Mouse (Mus musculus): ENCODE measurements around the gene Pdhb. TPM values are rescaled to one million over a fixed set of nuclear protein-coding genes. Genes with fewer than 3 reads are reported as not detected.
A peak's percentile ranks its signal among the peaks of the same experiment; 100 is the strongest.
"Not testable (repeated sequence)": the region's sequence is repeated elsewhere in the genome, so short reads cannot be mapped to it uniquely, and the experiment has no call there.

The Pdhb gene
- polyA plus RNA-seq, 1 experiment from 2014 or later, result 252 TPM

- no peaks in the 10 kb centered on the region for H3K27me3 ChIP-seq (replicated peaks; ENCODE audit: control insufficient read depth, insufficient read depth, low read length)
- H3K9me3 ChIP-seq (replicated peaks; ENCODE audit: control insufficient read depth, low read length), result no peaks in the 10 kb centered on the region
- H3K4me3 ChIP-seq (ENCODE audit: low read depth, low read length), result no peak overlapping the region
- H3K27ac ChIP-seq (ENCODE audit: low read depth, low read length), result no peak overlapping the region
- H3K4me1 ChIP-seq (ENCODE audit: control insufficient read depth, insufficient read depth, low read length), result no peaks in the 10 kb centered on the region
- ATAC-seq, result no peak
- H3K9ac ChIP-seq (ENCODE audit: low read length), result no peak overlapping the region
- no peak overlapping the region for H3K4me2 ChIP-seq (ENCODE audit: low read length)
- H3K36me3 ChIP-seq (ENCODE audit: control insufficient read depth, insufficient read depth, low read length), result no peaks in the 10 kb centered on the region
- WGBS, result 81% methylated on average over 4 of the region's 4 CpGs
- no peak for DNase-seq (ENCODE audit: low spot score)
Observed at GRCm38 (mm10) chr14:8180371-8181035, 7.7 kb upstream of the Pdhb start.

DNA sequence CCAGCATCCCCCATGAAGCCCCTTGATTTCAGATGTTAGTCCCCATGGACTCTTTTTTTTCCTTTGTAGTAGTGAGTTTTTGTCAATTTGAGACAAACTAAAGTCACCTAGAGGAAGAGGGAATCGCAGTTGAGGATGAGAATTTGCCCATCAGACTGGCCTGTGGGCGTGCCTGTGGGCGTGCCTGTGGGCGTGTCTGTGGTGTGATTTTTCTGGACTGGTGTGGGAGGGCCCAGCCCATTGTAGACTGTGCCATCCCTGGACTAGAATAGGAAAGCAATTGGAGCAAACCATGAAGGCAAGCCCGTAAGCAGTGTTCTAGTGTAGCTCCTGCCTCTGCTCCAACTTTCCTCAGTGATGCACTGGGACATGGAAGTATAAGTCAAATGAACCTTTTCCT is 3.4 kb upstream of the Pdhb start:
- Histone ChIP-seq H3K27ac (ENCODE audit: low read depth, low read length) (no peak overlapping the region), H3K4me3 (ENCODE audit: low read depth, low read length) (no peak overlapping the region), H3K27me3 (replicated peaks; ENCODE audit: control insufficient read depth, insufficient read depth, low read length) (no peaks in the 10 kb centered on the region), H3K36me3 (ENCODE audit: control insufficient read depth, insufficient read depth, low read length) (no peaks in the 10 kb centered on the region), H3K9me3 (replicated peaks; ENCODE audit: control insufficient read depth, low read length) (no peaks in the 10 kb centered on the region), H3K4me2 (ENCODE audit: low read length) (no peak overlapping the region), H3K9ac (ENCODE audit: low read length) (no peak overlapping the region), H3K4me1 (ENCODE audit: control insufficient read depth, insufficient read depth, low read length) (peaks cover 6% of the 10 kb centered on the region)
- no peak for DNase-seq (ENCODE audit: low spot score)
- no peak for ATAC-seq
- WGBS, result 41% methylated on average over 5 of the region's 5 CpGs

GRCm38 (mm10) chr14:8174634-8175033 is 1.8 kb upstream of the Pdhb start:
- Histone ChIP-seq H3K27ac (ENCODE audit: low read depth, low read length) (no peak overlapping the region), H3K4me2 (ENCODE audit: low read length) (no peak overlapping the region), H3K4me3 (ENCODE audit: low read depth, low read length) (no peak overlapping the region), H3K4me1 (ENCODE audit: control insufficient read depth, insufficient read depth, low read length) (peaks cover 6% of the 10 kb centered on the region), H3K9ac (ENCODE audit: low read length) (no peak overlapping the region), H3K27me3 (replicated peaks; ENCODE audit: control insufficient read depth, insufficient read depth, low read length) (no peaks in the 10 kb centered on the region), H3K36me3 (ENCODE audit: control insufficient read depth, insufficient read depth, low read length) (peaks cover 11% of the 10 kb centered on the region), H3K9me3 (replicated peaks; ENCODE audit: control insufficient read depth, low read length) (no peaks in the 10 kb centered on the region)
- ATAC-seq (no peak), DNase-seq (ENCODE audit: low spot score) (no peak)
- WGBS, result 86% methylated on average over 5 of the region's 5 CpGs

DNA sequence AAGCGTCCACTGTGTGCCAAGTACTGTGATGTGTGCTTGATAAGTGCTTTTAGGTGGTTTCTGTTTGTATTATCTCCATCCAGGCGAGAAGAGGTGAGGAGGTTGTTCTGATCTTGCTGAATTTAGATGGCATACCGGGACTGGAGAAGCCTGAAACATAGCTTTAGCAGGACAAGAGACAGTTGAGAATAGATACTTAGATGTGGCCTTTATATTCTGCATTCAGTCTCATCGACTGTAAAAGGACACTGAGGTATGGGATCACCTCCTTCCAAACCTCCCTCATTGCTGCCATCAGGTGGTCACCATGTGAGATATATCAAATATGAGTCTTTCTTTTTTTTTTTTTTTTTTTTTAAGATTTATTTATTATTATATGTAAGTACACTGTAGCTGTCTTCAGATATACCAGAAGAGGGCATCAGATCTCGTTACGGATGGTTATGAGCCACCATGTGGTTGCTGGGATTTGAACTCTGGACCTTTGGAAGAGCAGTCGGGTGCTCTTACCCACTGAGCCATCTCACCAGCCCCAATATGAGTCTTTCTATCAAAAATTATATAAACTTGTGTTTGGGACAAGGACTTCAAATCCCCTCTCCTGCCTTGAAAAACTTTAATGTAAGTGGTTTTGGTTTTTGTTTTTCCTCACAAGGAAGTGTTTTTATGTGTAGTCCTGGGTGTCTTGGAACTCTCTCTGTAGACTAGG is 871 bp upstream of the Pdhb start:
- not testable (repeated sequence) for H3K9me3 ChIP-seq (replicated peaks; ENCODE audit: control insufficient read depth, low read length); H3K27ac ChIP-seq (ENCODE audit: low read depth, low read length); H3K4me1 ChIP-seq (ENCODE audit: control insufficient read depth, insufficient read depth, low read length); H3K27me3 ChIP-seq (replicated peaks; ENCODE audit: control insufficient read depth, insufficient read depth, low read length); ATAC-seq
- Histone ChIP-seq H3K4me3 (ENCODE audit: low read depth, low read length) (peak overlapping the region; percentile 99), H3K4me2 (ENCODE audit: low read length) (peak overlapping the region; percentile 56), H3K36me3 (ENCODE audit: control insufficient read depth, insufficient read depth, low read length) (peaks cover 20% of the 10 kb centered on the region), H3K9ac (ENCODE audit: low read length) (peak overlapping the region; percentile 46)
- peak; percentile 55 for DNase-seq (ENCODE audit: low spot score)
- WGBS, result 22% methylated on average over 5 of the region's 7 CpGs

DNA sequence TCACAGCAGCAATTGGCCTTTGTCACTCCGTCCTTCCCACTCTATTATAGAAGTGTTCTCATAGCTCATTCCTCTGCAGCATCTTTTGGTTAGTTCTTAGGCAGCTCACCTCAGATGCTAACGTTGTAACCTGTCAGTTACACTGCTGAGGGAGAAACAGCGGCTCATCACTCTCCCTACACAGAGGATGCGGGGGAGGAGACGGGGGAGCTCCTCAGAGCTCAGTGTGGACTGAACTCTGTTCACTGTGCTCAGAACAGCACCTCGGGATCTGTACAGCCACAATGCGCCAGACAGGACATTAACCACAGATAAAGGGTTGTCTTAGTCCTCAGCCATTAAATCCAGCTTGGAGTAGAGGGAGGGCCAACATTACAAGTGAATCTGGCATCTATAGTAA is 8.4 kb downstream of the Pdhb start:
- H3K36me3 ChIP-seq (ENCODE audit: control insufficient read depth, insufficient read depth, low read length), result peaks cover 88% of the 10 kb centered on the region
- no peaks in the 10 kb centered on the region for H3K9me3 ChIP-seq (replicated peaks; ENCODE audit: control insufficient read depth, low read length)
- H3K4me2 ChIP-seq (ENCODE audit: low read length), result no peak overlapping the region
- no peak overlapping the region for H3K9ac ChIP-seq (ENCODE audit: low read length)
- H3K4me3 ChIP-seq (ENCODE audit: low read depth, low read length), result no peak overlapping the region
- ATAC-seq, result no peak
- 89% methylated on average over 7 of the region's 7 CpGs for WGBS
- no peak overlapping the region for H3K27ac ChIP-seq (ENCODE audit: low read depth, low read length)
- no peaks in the 10 kb centered on the region for H3K27me3 ChIP-seq (replicated peaks; ENCODE audit: control insufficient read depth, insufficient read depth, low read length)
- H3K4me1 ChIP-seq (ENCODE audit: control insufficient read depth, insufficient read depth, low read length), result no peaks in the 10 kb centered on the region
- DNase-seq (ENCODE audit: low spot score), result no peak

DNA sequence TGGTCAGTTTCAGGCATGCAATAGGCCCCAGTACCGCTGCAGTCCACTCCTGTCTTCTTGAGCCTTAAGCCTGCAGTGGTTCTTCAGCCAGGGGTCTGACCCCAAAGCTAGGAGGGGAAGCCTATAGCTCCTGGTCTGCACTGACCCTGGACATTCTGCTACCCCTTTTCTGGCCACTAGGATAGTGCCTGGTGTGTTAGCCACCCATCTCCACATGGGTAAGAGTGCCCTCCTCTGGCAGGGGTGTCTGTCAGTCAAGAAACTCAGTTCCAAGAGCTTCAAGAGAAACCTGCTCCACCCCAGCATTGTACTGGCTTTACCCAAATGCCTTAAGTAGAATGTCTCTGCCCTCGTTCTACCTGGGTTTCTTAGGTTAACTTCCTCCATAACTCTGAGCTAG is 11.0 kb downstream of the Pdhb start:
- Histone ChIP-seq H3K27ac (ENCODE audit: low read depth, low read length) (no peak overlapping the region), H3K27me3 (replicated peaks; ENCODE audit: control insufficient read depth, insufficient read depth, low read length) (no peaks in the 10 kb centered on the region), H3K4me2 (ENCODE audit: low read length) (no peak overlapping the region), H3K9me3 (replicated peaks; ENCODE audit: control insufficient read depth, low read length) (no peaks in the 10 kb centered on the region), H3K36me3 (ENCODE audit: control insufficient read depth, insufficient read depth, low read length) (peaks cover 75% of the 10 kb centered on the region), H3K9ac (ENCODE audit: low read length) (no peak overlapping the region), H3K4me1 (ENCODE audit: control insufficient read depth, insufficient read depth, low read length) (no peaks in the 10 kb centered on the region), H3K4me3 (ENCODE audit: low read depth, low read length) (no peak overlapping the region)
- ATAC-seq (no peak), DNase-seq (ENCODE audit: low spot score) (no peak)
- 78% methylated on average over 2 of the region's 2 CpGs for WGBS

- Histone ChIP-seq H3K4me2 (ENCODE audit: low read length) (no peak overlapping the region), H3K27ac (ENCODE audit: low read depth, low read length) (no peak overlapping the region), H3K4me3 (ENCODE audit: low read depth, low read length) (no peak overlapping the region), H3K9ac (ENCODE audit: low read length) (no peak overlapping the region), H3K27me3 (replicated peaks; ENCODE audit: control insufficient read depth, insufficient read depth, low read length) (no peaks in the 10 kb centered on the region), H3K36me3 (ENCODE audit: control insufficient read depth, insufficient read depth, low read length) (peaks cover 60% of the 10 kb centered on the region), H3K9me3 (replicated peaks; ENCODE audit: control insufficient read depth, low read length) (no peaks in the 10 kb centered on the region), H3K4me1 (ENCODE audit: control insufficient read depth, insufficient read depth, low read length) (no peaks in the 10 kb centered on the region)
- no peak for DNase-seq (ENCODE audit: low spot score)
- ATAC-seq, result no peak
- 91% methylated on average over 3 of the region's 3 CpGs for WGBS
Observed at GRCm38 (mm10) chr14:8159141-8159540, 13.7 kb downstream of the Pdhb start.

DNA sequence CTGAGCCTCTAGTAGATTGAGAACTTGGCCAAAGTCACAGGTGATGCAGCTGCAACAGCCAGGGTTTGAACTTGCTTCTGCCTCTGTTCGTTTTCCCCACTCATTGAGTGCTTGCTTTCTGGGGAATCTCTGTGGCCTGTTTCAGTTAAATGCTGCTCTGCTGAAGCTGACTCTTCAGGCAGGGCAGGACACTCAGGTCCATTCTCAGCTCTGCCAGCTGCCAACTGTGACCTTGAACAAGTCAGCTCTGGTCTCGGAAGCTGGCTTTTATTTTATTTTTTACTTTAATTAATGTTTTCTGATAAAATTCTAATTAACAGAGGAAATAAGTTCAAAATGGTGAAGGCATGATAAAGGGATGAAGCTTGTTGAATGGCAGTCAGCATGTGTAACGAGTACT is 14.1 kb downstream of the Pdhb start:
- no peaks in the 10 kb centered on the region for H3K4me1 ChIP-seq (ENCODE audit: control insufficient read depth, insufficient read depth, low read length)
- H3K27me3 ChIP-seq (replicated peaks; ENCODE audit: control insufficient read depth, insufficient read depth, low read length), result no peaks in the 10 kb centered on the region
- no peak overlapping the region for H3K9ac ChIP-seq (ENCODE audit: low read length)
- WGBS, result 61% methylated on average over 3 of the region's 3 CpGs
- ATAC-seq, result no peak
- H3K4me2 ChIP-seq (ENCODE audit: low read length), result no peak overlapping the region
- DNase-seq (ENCODE audit: low spot score), result no peak
- H3K4me3 ChIP-seq (ENCODE audit: low read depth, low read length), result no peak overlapping the region
- H3K27ac ChIP-seq (ENCODE audit: low read depth, low read length), result no peak overlapping the region
- H3K9me3 ChIP-seq (replicated peaks; ENCODE audit: control insufficient read depth, low read length), result no peaks in the 10 kb centered on the region
- H3K36me3 ChIP-seq (ENCODE audit: control insufficient read depth, insufficient read depth, low read length), result peaks cover 58% of the 10 kb centered on the region

DNA sequence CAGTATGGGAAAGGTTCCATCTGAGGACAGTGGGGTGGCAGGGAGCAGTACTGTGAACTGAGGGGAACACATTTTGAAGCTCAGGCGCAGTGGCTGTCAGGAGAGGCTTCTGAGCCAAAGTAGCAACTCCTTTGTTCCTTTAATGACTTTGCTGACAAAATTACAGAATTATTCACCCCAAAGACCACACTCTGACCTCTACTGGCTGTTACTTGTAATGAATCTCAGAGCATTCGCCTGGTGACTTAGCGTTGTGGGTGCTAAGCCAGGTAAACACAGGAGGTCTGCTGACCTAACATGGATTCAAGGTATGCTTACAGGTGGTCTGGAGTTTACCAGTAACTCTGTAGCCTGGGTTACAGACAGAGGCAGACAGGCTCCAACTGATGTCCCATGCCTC is 15.9 kb downstream of the Pdhb start:
- ATAC-seq (no peak), DNase-seq (ENCODE audit: low spot score) (peak; percentile 37)
- Histone ChIP-seq H3K4me3 (ENCODE audit: low read depth, low read length) (no peak overlapping the region), H3K4me1 (ENCODE audit: control insufficient read depth, insufficient read depth, low read length) (no peaks in the 10 kb centered on the region), H3K9me3 (replicated peaks; ENCODE audit: control insufficient read depth, low read length) (no peaks in the 10 kb centered on the region), H3K9ac (ENCODE audit: low read length) (no peak overlapping the region), H3K27me3 (replicated peaks; ENCODE audit: control insufficient read depth, insufficient read depth, low read length) (no peaks in the 10 kb centered on the region), H3K27ac (ENCODE audit: low read depth, low read length) (no peak overlapping the region), H3K36me3 (ENCODE audit: control insufficient read depth, insufficient read depth, low read length) (peaks cover 54% of the 10 kb centered on the region), H3K4me2 (ENCODE audit: low read length) (no peak overlapping the region)
- WGBS, result 34% methylated on average over 3 of the region's 3 CpGs

All from forebrain, embryonic 14.5 days (tissue).